In the genomic region with DNA sequence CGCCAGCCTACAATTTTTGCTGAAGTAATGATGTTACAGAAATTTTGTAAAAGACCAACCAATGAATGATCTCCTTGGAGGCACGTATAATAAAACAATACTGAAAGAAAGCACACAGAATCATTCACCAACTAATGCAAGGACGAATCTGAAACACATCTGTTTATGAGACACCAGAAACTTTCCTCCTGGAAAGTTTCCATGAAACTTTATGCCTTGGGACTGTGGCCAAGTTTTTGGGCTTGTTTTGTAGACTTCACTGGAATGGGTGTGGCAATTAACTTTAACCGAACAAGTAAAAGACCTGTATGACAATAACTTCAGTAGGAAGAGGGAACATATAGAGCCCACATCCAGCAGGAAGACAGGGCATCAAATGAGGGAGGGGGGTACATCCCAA, we compare ENCODE assay signal across 20 mouse cellular contexts.
"Had no signal": no experiment of that assay in that cellular context is flagged by ENCODE, and none has a peak within 500 bp of the region (broad histone marks: within the 10 kb centered on the region; RNA-seq: fewer than 3 reads in every experiment).

No protein-coding gene starts in this region.

- H3K36me3 ChIP-seq: lung, embryonic 15.5 days; midbrain, embryonic 13.5 days; midbrain, embryonic 15.5 days; neural tube, embryonic 13.5 days; neural tube, embryonic 15.5 days had no signal

- DNase-seq: lung, adult 18-20 months; lung, postnatal 14 days; lung, postnatal 36 days; retina, postnatal 1 day; right cerebral cortex, adult 18-20 months; right cerebral cortex, postnatal 25 days; right cerebral cortex, postnatal 4 days; spleen, adult 18-20 months; thymus, adult 18-20 months; thymus, postnatal 14 days; thymus, postnatal 36 days had no signal

- H3K4me2 ChIP-seq: lung, embryonic 15.5 days; midbrain, embryonic 11.5 days; midbrain, embryonic 13.5 days; midbrain, embryonic 15.5 days; neural tube, embryonic 13.5 days; neural tube, embryonic 15.5 days had no signal

- H3K9ac ChIP-seq: liver, embryonic 14.5 days; lung, embryonic 15.5 days; midbrain, embryonic 13.5 days; midbrain, embryonic 15.5 days; neural tube, embryonic 13.5 days; neural tube, embryonic 15.5 days had no signal

- H3K27me3 ChIP-seq: lung, embryonic 15.5 days; megakaryocyte, embryonic 14.5 days; midbrain, embryonic 13.5 days; midbrain, embryonic 15.5 days; neural tube, embryonic 13.5 days; neural tube, embryonic 15.5 days had no signal

- H3K27ac ChIP-seq: liver, embryonic 14.5 days; lung, embryonic 15.5 days; midbrain, embryonic 13.5 days; midbrain, embryonic 15.5 days; neural tube, embryonic 13.5 days; neural tube, embryonic 15.5 days had no signal

- ATAC-seq: lung, postnatal 0 days; midbrain, embryonic 13.5 days; midbrain, embryonic 15.5 days had no signal

- H3K4me3 ChIP-seq: lung, embryonic 15.5 days; megakaryocyte, embryonic 14.5 days; midbrain, embryonic 13.5 days; midbrain, embryonic 15.5 days; neural tube, embryonic 13.5 days; neural tube, embryonic 15.5 days had no signal

- H3K9me3 ChIP-seq: lung, embryonic 15.5 days; megakaryocyte, embryonic 14.5 days; midbrain, embryonic 13.5 days; midbrain, embryonic 15.5 days; neural tube, embryonic 13.5 days; neural tube, embryonic 15.5 days had no signal

- H3K4me1 ChIP-seq: lung, embryonic 15.5 days; megakaryocyte, embryonic 14.5 days; midbrain, embryonic 13.5 days; midbrain, embryonic 15.5 days; neural tube, embryonic 13.5 days; neural tube, embryonic 15.5 days had no signal
